Mouse (Mus musculus) thymus, adult 2 months (tissue): ENCODE measurements around the gene Tmem255b. TPM values are rescaled to one million over a fixed set of nuclear protein-coding genes. Genes with fewer than 3 reads are reported as not detected.
A peak's percentile ranks its signal among the peaks of the same experiment; 100 is the strongest.

Source experiments
- DNase-seq: peaks from one replicate; pipeline ENCODE4 v3.0.0; 2021
- H3K27ac ChIP-seq: fragments of 200-500 bp; 2 replicates; pipeline ENCODE4 v1.5.1; 2012; ENCODE audit warnings: low read length, control low read depth; ENCODE audit not compliant: control insufficient read depth, insufficient read depth
- H3K27me3 ChIP-seq: fragments of 200-500 bp; 2 replicates; pipeline ENCODE4 v1.6.1; 2012; ENCODE audit warnings: mild to moderate bottlenecking, low read length, moderate library complexity, mixed read lengths; ENCODE audit not compliant: control insufficient read depth, insufficient read depth
- H3K36me3 ChIP-seq: fragments of 200-500 bp; 2 replicates; pipeline ENCODE4 v1.6.1; 2012; ENCODE audit warnings: mild to moderate bottlenecking, low read length, moderate library complexity; ENCODE audit not compliant: control insufficient read depth, insufficient read depth
- H3K4me1 ChIP-seq: fragments of 200-500 bp; replicated peaks from 2 replicates; pipeline ENCODE4 v1.6.1; 2012; ENCODE audit warnings: low read length; ENCODE audit not compliant: control insufficient read depth, insufficient read depth
- H3K4me3 ChIP-seq: fragments of 200-500 bp; 2 replicates; pipeline ENCODE4 v1.5.1; 2012; ENCODE audit warnings: mild to moderate bottlenecking, low read length, control low read depth, moderate library complexity; ENCODE audit not compliant: control insufficient read depth, insufficient read depth
- CTCF ChIP-seq: fragments of 200-500 bp; IDR thresholded peaks from 2 replicates; pipeline ENCODE4 v1.5.1; 2012; ENCODE audit warnings: mild to moderate bottlenecking, control low read depth, low read length, moderate library complexity, borderline replicate concordance; ENCODE audit not compliant: control insufficient read depth, poor library complexity, insufficient read depth; ENCODE audit errors: extremely low read depth
- POLR2A ChIP-seq: fragments of 200-500 bp; IDR thresholded peaks from 2 replicates; pipeline ENCODE4 v1.6.1; 2012; ENCODE audit warnings: mild to moderate bottlenecking, low read length, control low read depth, moderate library complexity; ENCODE audit not compliant: control insufficient read depth, poor library complexity, insufficient read depth; ENCODE audit errors: extremely low read depth
- WGBS: fragments of 180-500 bp; shearing (Covaris S2); methylation state at CpG from one replicate; pipeline ENCODE4 v1.1.7; 2018; 5-methylcytosine and 5-hydroxymethylcytosine counted together
- polyA plus RNA-seq: library from polyadenylated mRNA; depleted of rRNA; stranded (reverse); fragments of >200 nt; gene quantifications from 2 replicates; pipeline ENCODE4 v1.2.3, GENCODE M21; 2012

The Tmem255b gene
- polyA plus RNA-seq, 1 experiment: 5.5 TPM

- H3K36me3 ChIP-seq: no peaks in the 10 kb centered on the region
- no peak for DNase-seq
- H3K4me1 ChIP-seq: no peaks in the 10 kb centered on the region
- TF ChIP-seq CTCF: no peak
- no peak for TF ChIP-seq POLR2A
- no peak overlapping the region for H3K4me3 ChIP-seq
- no peaks in the 10 kb centered on the region for H3K27me3 ChIP-seq
- 94% methylated on average over 6 of the region's 6 CpGs for WGBS
- no peak overlapping the region for H3K27ac ChIP-seq
Observed at GRCm38 (mm10) chr8:13420970-13421369, 14.0 kb upstream of the Tmem255b start.

GRCm38 (mm10) chr8:13427351-13427750 is 7.6 kb upstream of the Tmem255b start:
- TF ChIP-seq CTCF (no peak), POLR2A (no peak)
- Histone ChIP-seq H3K4me3 (no peak overlapping the region), H3K4me1 (peaks cover 37% of the 10 kb centered on the region), H3K27me3 (no peaks in the 10 kb centered on the region), H3K36me3 (no peaks in the 10 kb centered on the region), H3K27ac (no peak overlapping the region)
- WGBS: 21% methylated on average over 6 of the region's 6 CpGs
- DNase-seq: no peak

- H3K27me3 ChIP-seq: no peaks in the 10 kb centered on the region
Observed at GRCm38 (mm10) chr8:13428156-13428555, 6.8 kb upstream of the Tmem255b start.

DNA sequence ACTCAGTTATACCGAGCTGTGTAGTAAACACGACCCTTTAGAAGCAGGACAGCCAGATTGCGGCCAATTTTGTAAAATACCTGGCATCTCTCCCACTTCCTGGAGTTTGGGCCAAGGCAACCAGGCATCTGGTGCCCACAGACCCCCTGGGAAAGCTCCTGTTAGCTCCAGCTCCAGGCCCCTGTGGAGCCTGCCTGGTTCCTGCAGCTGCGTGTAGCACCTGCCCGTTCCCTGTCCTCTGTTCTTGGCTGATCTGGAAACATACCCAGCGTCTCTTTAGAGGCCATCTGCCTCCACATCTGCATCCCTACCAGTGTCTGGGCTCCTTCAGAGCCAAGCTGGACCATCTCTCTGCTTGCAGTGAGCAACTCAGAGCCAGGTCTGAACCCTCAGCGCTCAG is 4.6 kb upstream of the Tmem255b start:
- H3K27me3 ChIP-seq: peaks cover 2% of the 10 kb centered on the region; the same call in 1 of the 2 replicates
- no peak for DNase-seq
- TF ChIP-seq POLR2A (no peak), CTCF (no peak)
- WGBS: 84% methylated on average over 7 of the region's 7 CpGs
- H3K27ac ChIP-seq: no peak overlapping the region
- H3K4me3 ChIP-seq: no peak overlapping the region
- no peaks in the 10 kb centered on the region for H3K36me3 ChIP-seq
- peaks cover 42% of the 10 kb centered on the region for H3K4me1 ChIP-seq

More at GRCm38 (mm10) chr8:13428156-13428555, 6.8 kb upstream of the Tmem255b start:
- Histone ChIP-seq H3K36me3 (no peaks in the 10 kb centered on the region), H3K27ac (peak overlapping the region; percentile 88), H3K4me1 (peaks cover 42% of the 10 kb centered on the region), H3K4me3 (no peak overlapping the region)
- 4% methylated on average over 9 of the region's 9 CpGs for WGBS
- TF ChIP-seq CTCF (no peak), POLR2A (no peak)
- peak; percentile 73 for DNase-seq

DNA sequence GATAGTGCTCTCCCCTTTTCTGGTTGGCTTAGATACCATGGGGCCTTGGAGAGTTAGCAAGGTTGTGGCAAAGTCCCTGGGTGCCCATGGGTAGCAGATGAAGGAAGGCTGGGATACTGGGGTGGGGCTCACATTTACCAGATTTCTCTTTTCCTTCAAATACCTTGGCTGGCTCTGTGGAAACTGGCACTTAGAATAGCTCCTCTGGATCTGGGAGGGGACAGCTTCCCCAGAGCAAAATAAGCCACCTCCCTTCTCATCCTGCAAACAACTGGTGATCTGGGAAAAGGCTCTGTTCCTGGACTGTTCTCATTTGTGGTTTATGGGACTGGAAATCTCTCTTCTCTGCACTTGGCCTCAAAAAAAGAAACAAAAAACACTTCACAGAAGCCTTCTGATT is 4.1 kb upstream of the Tmem255b start:
- Histone ChIP-seq H3K27ac (no peak overlapping the region), H3K4me1 (peaks cover 42% of the 10 kb centered on the region), H3K4me3 (no peak overlapping the region), H3K27me3 (peaks cover 6% of the 10 kb centered on the region; the same call in 1 of the 2 replicates), H3K36me3 (no peaks in the 10 kb centered on the region)
- DNase-seq: no peak
- TF ChIP-seq CTCF (no peak), POLR2A (no peak)

DNA sequence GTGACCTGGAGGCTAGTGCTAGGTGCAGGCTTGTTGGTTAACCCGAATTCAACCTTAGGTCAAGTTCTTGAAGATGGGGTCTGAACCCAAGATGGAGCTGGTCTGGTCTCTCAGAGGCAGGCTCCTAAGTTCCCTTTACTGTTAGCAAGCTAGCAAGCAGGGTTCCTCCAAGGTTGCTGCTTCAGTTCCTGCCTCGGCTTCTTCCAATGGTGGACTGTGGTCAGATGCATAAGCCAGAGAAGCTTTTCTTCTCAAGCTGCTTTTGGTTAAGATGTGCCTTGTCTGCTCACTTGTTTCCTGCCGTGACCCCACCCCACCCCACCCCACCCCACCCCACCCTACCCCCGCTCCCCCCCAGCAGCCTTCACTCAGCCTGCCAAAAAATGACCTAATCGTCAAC is 1.9 kb upstream of the Tmem255b start:
- Histone ChIP-seq H3K27me3 (peaks cover 6% of the 10 kb centered on the region; the same call in 1 of the 2 replicates), H3K27ac (no peak overlapping the region), H3K36me3 (no peaks in the 10 kb centered on the region), H3K4me1 (peaks cover 28% of the 10 kb centered on the region), H3K4me3 (no peak overlapping the region)
- 17% methylated on average over 5 of the region's 5 CpGs for whole genome bisulfite sequencing
- DNase-seq: no peak
- TF ChIP-seq CTCF (no peak), POLR2A (no peak)

DNA sequence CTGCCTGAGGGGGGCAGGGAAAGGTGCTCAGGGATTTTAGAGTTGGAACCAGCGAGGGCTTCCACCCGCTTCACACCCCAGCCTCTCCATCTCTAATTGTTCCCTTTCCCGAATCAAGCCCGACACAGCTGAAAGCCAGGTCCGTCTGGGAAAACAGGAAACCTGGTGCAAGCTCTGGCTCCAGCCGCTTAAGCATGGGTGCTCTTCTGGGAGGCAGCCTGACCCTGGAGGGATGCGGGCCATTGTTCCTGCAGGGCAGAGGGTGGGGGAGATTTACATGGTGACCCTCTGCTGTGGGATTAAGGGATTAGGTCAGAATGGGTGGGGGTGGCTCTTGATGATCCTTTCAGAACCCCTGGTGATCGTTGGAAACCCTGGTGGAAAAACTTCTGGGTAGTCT is 1.1 kb downstream of the Tmem255b start:
- Histone ChIP-seq H3K27me3 (peaks cover 6% of the 10 kb centered on the region; the same call in 1 of the 2 replicates), H3K4me3 (no peak overlapping the region), H3K27ac (no peak overlapping the region), H3K4me1 (peaks cover 5% of the 10 kb centered on the region), H3K36me3 (no peaks in the 10 kb centered on the region)
- DNase-seq: no peak
- 24% methylated on average over 8 of the region's 8 CpGs for WGBS
- no peak for TF ChIP-seq CTCF
- no peak for TF ChIP-seq POLR2A
